Mouse (Mus musculus): ENCODE data around the gene Eif4a2.
A peak's percentile ranks its signal among the peaks of the same experiment; 100 is the strongest.

Eif4a2 gene

DNA sequence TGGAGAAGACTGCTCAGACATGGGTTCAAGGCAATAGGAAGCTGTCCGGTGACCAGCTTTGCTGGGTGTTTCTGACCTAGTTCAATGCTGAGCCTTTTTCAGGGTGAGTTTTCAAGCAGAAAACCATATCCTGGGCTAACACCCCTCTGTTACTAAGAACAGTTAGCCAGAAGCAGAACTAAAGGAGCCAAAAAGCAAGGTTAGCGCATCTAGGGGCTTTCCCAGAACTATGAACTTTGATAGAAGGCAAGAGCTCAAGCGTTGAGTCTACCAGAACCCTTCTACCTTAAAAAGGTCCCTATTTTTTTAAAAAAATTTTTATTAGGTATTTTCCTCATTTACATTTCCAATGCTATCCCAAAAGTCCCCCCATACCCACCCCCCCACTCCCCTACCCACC is 33.7 kb downstream of the Eif4a2 start:
- DNase-seq (ENCODE audit: low spot score): no peak

DNA sequence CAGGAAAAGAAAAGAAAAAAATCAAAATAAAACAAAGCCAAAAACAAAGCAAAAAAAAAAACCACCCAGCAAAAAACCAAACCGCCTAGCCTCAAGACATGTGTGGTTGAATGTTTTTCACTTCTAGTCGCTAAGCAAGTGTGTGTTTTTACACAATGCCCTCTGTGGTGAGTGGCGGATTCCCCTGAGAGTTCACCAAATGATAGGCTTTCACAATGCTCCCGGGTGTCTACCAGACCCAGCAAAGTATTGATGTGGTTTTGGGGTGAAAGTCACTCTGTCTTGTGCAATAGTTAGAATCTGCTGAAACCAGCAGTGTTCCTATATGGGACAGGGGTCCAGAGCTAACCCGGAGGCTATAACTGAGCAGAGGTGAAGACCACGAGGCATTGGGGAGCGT is 37.1 kb downstream of the Eif4a2 start:
- peak; percentile 21 for DNase-seq (ENCODE audit: low spot score)

DNA sequence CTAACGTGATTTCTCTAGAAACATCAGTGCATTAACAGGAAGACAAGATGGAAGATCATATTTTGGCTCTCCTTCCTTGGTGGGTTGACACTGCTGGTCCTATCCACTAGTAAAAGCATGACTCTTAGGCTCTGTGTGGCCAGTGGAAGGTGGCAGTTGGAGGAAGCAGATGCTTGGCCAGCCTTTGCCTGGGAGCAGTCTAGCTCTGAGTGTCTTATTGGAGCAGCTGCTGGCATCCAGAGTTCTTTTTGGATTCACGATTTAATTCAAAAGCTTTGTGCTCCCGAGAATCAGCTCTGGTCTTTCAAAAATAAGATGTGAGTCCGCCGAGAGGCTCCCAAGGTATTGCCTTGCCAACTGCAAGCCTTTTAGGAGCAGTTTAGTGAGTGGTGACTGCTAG is 38.0 kb downstream of the Eif4a2 start:
- no peak for DNase-seq (ENCODE audit: low spot score)

DNA sequence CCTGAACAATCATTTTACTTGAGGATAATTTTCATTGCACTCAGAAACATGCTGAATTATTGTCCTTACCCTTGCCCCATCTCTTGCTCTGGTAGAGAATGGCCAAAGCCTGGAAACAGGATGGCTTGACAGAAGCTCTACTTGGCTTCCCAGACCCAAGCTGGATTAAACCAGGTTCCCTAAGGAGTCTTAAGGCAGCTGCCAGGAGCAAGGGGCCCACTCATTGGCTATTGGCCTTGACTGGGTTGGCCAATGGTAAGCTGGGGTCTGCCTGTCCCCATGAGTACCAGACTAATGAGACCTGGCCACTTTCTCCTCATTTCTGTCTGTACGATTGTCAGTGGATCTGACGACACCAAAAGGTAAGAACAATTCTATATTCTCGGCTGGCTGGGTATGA is 39.0 kb downstream of the Eif4a2 start, which contains the start of gene Adipoq:
Adipoq (plus strand) TSS at position 257 of the 400 bp plus-strand sequence.
- DNase-seq (ENCODE audit: low spot score): no peak

DNA sequence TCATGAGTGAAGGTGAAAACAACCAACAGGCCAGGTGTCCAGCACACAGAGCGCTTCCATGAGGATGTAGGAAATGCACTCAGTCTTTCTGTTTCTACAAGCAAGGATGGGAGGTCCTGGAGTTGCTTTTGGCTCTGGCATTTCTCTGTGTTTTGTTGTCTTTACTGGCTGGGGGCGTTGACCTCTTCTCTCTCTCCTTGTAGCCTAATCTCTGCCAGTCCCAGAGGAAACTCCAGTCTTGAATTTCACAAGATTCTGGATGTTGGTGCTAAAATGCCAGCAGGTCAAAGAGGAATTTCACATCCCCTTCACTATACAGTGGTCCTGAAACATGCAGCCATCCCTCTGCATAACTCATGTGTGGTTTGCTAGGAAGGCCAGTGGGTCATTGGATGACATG is 41.7 kb downstream of the Eif4a2 start:
- DNase-seq (ENCODE audit: low spot score): no peak

DNA sequence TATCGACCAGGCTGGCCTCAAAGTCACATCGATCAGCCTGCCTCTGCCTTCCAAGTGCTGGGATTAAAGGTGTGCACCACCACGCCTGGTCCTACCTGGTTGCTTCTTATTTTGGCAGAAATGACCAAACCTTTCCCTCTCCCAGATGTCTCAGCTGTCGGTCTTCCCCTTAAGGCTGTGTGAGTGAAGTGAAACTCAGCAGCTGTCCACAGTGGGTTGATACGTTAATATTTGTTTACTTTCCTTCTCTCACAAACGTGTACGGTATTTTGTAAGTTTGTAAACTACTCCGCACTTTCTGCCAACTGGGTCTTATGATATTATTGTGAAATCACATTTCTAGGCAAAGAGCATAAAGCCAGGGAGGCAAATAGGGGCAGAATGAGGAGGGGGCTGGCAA is 42.2 kb downstream of the Eif4a2 start:
- no peak for DNase-seq (ENCODE audit: low spot score)

DNA sequence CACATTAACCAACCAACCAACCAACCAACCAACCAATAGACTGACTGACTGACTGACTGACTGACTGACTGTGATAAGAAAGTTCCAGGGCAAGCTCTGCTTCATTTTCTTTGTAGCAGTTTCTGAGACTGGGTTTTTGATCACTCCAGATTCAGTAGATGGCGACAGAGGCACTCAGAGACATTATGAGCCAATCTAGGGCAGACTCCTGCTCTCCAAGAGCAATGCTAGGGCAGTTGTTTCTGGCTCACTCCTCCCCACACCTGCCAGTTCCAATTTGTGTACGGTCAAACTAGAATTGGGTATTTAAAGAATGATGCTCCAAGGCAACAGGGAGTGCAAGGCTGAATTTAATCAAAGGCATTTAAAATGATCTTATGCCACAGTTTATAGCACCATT is 44.2 kb downstream of the Eif4a2 start:
- DNase-seq (ENCODE audit: low spot score): no peak

DNA sequence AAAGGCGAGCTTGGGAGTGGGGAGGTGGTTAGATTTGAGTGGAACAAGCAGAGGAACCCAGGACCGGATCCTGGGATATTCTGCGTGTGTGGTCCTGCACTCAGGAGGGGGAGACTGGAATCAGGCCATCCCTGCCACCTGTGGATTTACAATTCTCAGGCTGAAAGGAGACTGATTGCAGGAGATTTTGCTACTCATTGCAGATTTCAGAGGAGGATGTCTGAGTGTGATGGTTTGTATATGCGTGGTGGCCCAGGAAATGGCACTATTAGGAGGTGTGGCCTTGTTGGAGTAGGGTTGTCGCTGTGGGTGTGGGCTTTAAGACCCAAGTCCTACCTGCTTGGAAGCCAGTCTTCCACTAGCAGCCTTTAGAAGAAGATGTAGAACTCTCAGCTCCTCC is 47.0 kb downstream of the Eif4a2 start:
- no peak for DNase-seq (ENCODE audit: low spot score)

DNA sequence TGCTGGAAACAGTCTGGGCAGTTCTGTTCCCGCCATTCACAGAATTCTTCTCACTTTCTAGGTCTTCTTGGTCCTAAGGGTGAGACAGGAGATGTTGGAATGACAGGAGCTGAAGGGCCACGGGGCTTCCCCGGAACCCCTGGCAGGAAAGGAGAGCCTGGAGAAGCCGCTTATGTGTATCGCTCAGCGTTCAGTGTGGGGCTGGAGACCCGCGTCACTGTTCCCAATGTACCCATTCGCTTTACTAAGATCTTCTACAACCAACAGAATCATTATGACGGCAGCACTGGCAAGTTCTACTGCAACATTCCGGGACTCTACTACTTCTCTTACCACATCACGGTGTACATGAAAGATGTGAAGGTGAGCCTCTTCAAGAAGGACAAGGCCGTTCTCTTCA is 49.8 kb downstream of the Eif4a2 start:
- no peak for DNase-seq (ENCODE audit: low spot score)

DNA sequence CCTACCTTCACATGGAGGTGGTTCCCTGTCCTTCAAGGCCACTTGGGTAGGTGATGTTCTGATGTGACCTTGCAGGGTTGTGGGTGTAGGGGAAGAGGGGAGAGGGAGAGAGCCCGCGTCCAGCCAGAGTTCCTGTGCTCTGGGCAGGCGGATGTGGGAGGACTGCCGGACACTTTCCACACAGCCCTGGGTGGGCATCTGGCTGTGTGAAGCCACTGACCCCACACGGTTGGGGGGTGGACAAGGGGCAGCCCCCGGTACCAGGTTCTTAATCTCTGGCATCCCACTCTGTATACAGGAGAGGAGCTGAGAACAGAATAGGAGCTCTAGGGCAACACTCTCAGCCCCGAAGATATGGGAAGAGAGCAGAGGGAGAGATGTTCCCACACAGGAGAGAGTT is 51.0 kb downstream of the Eif4a2 start:
- no peak for DNase-seq (ENCODE audit: low spot score)

DNA sequence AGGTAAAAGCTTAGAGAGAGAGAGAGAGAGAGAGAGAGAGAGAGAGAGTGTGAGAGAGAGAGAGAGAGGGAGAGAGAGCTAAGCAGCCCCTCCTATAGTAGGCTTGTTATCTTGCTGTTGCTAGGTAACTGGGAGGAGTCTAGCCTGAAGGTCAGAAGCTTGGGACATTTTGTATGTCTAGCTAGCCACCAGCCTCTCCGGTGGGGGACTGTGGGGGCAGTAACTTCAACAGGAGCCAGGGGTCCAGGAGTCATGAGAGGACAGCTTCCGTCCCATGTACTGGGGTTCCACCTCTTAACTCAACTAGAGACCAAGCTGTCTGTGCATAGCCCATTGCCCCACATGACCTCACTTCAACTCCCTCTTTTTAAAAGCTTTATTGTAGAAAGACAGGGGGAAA is 51.7 kb downstream of the Eif4a2 start:
- no peak for DNase-seq (ENCODE audit: low spot score)

DNA sequence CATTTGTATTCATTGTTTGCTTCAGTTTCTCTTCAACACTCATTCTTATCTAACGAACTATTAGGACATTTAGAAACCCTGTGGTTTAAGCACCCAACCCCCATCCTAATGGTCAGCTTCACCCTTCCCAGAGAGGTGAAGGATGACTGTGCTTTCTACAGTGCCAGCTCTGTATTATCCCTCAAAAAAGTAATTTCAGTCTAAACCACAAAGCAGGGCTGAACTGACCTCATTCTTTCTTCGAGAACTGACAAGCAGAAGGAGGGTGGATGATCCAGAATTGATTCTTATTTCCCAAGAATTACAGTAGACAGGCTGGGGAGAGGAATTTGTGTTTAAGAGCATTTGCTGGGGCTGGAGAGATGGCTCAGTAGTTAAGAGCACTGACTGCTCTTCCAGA is 52.5 kb downstream of the Eif4a2 start:
- DNase-seq (ENCODE audit: low spot score): no peak

DNA sequence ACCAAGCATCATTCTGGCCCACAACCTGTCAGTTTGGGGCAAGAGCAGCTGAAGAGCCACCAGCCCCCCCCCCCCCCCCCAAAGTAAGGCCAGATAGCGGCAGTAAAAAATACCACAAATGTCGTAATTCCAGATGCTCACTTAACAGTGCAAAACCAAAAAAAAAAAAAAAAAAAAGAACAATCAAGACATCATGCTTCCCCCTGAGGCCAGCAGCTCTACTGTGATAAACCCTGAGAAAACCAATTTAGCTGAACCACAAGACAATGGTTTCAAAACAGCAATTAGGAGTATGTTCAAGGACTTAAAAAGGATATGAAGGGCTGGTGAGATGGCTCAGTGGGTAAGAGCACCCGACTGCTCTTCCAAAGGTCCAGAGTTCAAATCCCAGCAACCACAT is 54.9 kb downstream of the Eif4a2 start:
- DNase-seq (ENCODE audit: low spot score): no peak
